Mouse (Mus musculus): ENCODE data around the gene Mrrf. TPM values are rescaled to one million over a fixed set of nuclear protein-coding genes. Genes with fewer than 3 reads are reported as not detected.

Mrrf gene
- 25.0 and 28.1 TPM in 2 replicates for polyA plus RNA-seq (2012; rRNA removed)

DNA sequence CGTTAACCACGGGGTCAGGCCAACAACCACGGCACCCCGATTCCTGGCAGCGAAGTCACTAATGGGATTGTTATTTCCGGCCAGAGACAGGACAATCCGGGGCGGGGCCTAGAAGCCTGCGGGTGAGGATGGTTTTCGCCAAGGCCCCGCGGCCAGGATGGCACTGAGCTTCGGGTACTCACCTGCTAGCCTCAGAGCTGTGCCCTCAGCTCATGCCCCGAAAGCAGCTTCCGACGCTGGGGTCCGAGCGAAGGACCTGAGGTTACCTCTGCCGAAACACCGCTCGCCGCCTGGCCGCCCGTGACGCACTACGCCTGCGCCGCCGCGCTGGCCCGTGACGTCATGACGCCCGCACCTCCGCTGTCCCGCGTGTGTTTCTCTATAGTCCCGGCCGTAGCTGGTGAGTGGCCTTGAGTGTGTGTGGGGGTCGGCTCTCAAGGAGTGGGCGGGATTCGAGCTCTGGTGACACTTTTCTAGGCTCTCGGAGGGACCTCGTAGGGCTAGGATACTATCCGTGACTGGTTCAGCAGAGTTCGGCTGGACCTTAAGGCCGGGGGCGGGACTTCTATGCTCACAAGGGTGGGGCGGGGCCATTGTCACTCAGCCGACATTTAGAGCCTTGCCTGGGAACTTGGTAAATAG lies at the start of gene Mrrf, which contains the start of gene Rbm18:
Gene Mrrf (plus strand): TSS at position 90 of the 642 bp plus-strand sequence.
Gene Rbm18 (minus strand): TSS at position 474 of the 642 bp plus-strand sequence.

DNA sequence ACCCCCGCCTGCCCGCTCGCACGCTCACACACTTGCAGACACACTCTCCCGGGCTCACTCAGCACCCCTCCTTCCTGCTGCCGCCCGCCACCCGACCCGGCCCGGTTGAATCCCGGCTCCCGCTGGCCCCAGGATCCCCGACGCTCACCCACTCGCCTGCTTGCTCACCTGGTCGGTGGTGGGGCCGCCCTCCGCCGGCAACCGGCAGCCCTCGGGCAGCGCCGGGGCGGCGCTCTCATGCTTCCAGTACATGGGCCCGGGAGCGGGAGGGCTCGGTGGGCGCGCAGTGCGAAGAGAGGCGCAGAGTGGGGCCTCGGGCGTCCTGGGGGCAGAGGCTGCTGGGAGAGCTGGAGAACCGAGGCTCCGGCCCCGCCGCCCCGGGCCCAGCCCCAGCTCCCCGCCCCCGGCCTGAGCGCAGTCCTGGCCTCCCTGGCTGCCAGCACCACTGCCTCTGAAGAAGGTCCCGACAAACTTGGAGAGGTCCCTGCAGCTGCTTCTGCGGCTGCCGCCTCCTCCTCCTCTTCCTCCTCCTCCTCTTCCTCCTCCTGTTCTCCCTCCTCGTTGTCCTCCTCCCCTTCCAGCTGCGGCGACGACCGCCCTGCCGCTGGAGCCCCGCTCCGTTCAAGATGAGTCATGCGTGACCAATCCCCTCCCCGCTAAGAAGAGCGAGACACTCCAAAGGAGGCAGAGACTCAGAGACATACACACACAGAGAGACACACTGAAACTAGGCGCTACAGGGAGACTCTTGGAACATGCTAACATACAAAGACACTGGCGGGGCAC lies 31.0 kb upstream of the Mrrf start, which contains the start of gene Lhx6:
Gene Lhx6 (minus strand): TSS at position 453 of the 786 bp plus-strand sequence.

DNA sequence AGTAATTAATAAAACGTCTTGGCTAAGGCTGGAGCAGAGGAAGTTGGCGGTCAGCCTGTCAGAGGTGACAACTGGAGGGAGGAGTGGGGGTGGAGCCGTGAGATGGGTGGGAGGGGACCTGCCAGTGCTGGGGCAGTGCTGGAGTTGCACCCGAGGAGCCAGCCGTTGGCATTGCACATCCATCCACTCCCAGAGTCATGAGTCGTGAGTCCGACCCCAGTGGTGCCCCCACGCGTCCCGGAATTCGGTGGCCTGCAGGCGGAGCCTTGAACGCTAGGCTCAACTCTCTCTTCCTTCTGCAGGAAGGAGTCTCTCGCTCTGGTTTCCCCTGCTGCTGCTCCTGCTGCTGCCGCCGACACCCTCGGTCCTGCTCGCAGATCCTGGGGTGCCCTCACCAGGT lies 94.2 kb downstream of the Mrrf start, which contains the start of gene Ptgs1:
Gene Ptgs1 (plus strand): TSS at position 61 of the 400 bp plus-strand sequence.

Other genes with a start within 250 kb of the Mrrf start
- gene Ttll11, start 156.5 kb upstream of the Mrrf start, polyA plus RNA-seq (2012; rRNA removed) = 7.0 and 8.1 TPM in 2 replicates
- 138 and 143 TPM in 2 replicates for gene Ndufa8, start 87.0 kb upstream of the Mrrf start, polyA plus RNA-seq (2012; rRNA removed)
- 1.6 and 2.1 TPM in 2 replicates for gene Morn5, start 86.9 kb upstream of the Mrrf start, polyA plus RNA-seq (2012; rRNA removed)
- gene Lhx6, start 31.0 kb upstream of the Mrrf start, polyA plus RNA-seq (2012; rRNA removed) = 12.4 and 21.0 TPM in 2 replicates
- 71.9 and 76.5 TPM in 2 replicates for gene Rbm18, start 384 bp downstream of the Mrrf start, polyA plus RNA-seq (2012; rRNA removed)
- gene Ptgs1, start 94.0 kb downstream of the Mrrf start, polyA plus RNA-seq (2012; rRNA removed) = 2.5 and 4.7 TPM in 2 replicates
- gene Olfr338, start 237.1 kb downstream of the Mrrf start, polyA plus RNA-seq (2012; rRNA removed) = not detected in 2 replicates

All from central nervous system, embryonic 14 days (tissue).